Mouse (Mus musculus): ENCODE measurements around the gene Kantr.

GRCm38 (mm10) chrX:152366418-152366817, 39.1 kb upstream of the Kantr start:
- TF ChIP-seq GATA1 (IDR thresholded peaks at IDR 0.05; ENCODE audit: borderline replicate concordance, low read length) = no peak
- no peak for TF ChIP-seq FLI1 (IDR thresholded peaks at IDR 0.05; ENCODE audit: low read length)

Data from megakaryocyte, embryonic 14.5 days (primary cell).